In the genomic region with DNA sequence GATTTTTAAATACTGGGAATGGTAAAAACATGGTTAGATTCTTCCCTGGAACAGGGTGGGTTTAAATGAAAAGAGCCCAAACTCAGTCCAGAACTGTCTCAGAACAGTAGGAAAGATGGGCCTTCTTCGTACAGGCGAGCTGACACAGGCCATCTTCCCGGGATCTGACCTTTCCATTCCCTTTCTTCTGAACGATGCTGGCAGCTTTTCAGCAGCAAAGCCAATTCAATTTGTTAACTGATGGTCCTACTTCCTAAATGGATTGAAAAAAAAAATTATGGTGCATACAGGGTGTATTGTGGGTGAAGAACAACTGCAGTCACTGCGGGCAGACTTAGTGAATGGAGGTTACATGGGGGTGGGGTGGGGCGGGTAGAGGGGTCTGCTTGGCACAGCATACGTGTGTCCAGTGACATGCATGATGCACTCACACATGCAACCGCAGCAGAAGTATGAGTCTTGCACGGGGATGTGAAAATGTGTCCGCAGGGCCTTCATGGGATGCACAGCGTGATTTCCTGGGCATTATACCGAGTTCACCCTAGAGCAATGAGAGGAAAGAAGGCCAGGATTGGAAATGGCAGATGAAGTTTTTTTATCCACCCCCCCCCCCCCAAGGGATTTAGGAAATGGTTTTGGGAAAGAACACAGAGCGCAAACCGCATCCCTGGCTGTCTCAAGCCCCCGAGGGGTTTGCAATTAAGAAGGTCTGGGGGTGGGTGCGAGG, we compare ENCODE assay signal across 8 mouse cellular contexts. TPM values are rescaled to one million over a fixed set of nuclear protein-coding genes. Genes with fewer than 3 reads are reported as not detected.
DNase-seq lines count a peak whose midpoint lies in the region; ATAC-seq and TF ChIP-seq lines count a peak whose summit lies in the region.

No protein-coding gene starts in this region.

- peak overlapping the region; percentile 59; the same call in 1 of the 2 replicates for H3K27ac ChIP-seq in heart, embryonic 11.5 days (ENCODE audit: low read depth, low read length)
- H3K27ac ChIP-seq in CH12.LX (ENCODE audit: insufficient read depth, low read depth), result no peak overlapping the region
- H3K27ac ChIP-seq in forebrain, embryonic 12.5 days, result peak overlapping the region; percentile 81; the same call in 1 of the 2 replicates
- no peak overlapping the region for H3K27ac ChIP-seq in liver, embryonic 14.5 days

- no peaks in the 10 kb centered on the region for H3K36me3 ChIP-seq in heart, embryonic 11.5 days (ENCODE audit: control insufficient read depth, insufficient read depth, low read length)
- H3K36me3 ChIP-seq in CH12.LX (replicated peaks in 1 of 2; ENCODE audit: control insufficient read depth in 1 of 2, insufficient read depth in 1 of 2, low read length in 1 of 2), result no peaks in the 10 kb centered on the region
- no peaks in the 10 kb centered on the region for H3K36me3 ChIP-seq in forebrain, embryonic 12.5 days (replicated peaks)
- no peaks in the 10 kb centered on the region for H3K36me3 ChIP-seq in liver, embryonic 14.5 days (replicated peaks; ENCODE audit: control insufficient read depth, insufficient read depth, low read depth)

- H3K4me3 ChIP-seq in heart, embryonic 11.5 days (ENCODE audit: low read depth, low read length), result peak overlapping the region; percentile 71
- peak overlapping the region in 2 of 3 experiments; percentile 63 to 71 for H3K4me3 ChIP-seq in CH12.LX (replicated peaks in 1 of 3; ENCODE audit: low read depth in 2 of 3, low read length in 2 of 3, poor library complexity in 1 of 3)
- peak overlapping the region; percentile 68 for H3K4me3 ChIP-seq in forebrain, embryonic 12.5 days (replicated peaks)
- peak overlapping the region; percentile 35 to 55 for H3K4me3 ChIP-seq in liver, embryonic 14.5 days (ENCODE audit: insufficient read depth in 1 of 2, low read depth in 2 of 2, low read length in 2 of 2)

- peak overlapping the region; percentile 85 for H3K4me2 ChIP-seq in heart, embryonic 11.5 days
- peak overlapping the region; percentile 83 for H3K4me2 ChIP-seq in CH12.LX (ENCODE audit: insufficient read depth, low read depth, poor library complexity, severe bottlenecking)
- H3K4me2 ChIP-seq in forebrain, embryonic 12.5 days, result peak overlapping the region; percentile 76
- peak overlapping the region; percentile 80 for H3K4me2 ChIP-seq in liver, embryonic 14.5 days (ENCODE audit: low read depth)

- no peaks in the 10 kb centered on the region for H3K4me1 ChIP-seq in heart, embryonic 11.5 days (ENCODE audit: control insufficient read depth, insufficient read depth, low read length)
- peaks cover 0 to 9% of the 10 kb centered on the region in 2 experiments; a peak in 2 of 4 replicates for H3K4me1 ChIP-seq in CH12.LX (ENCODE audit: control insufficient read depth in 1 of 2, insufficient read depth in 2 of 2)
- peaks cover 29% of the 10 kb centered on the region for H3K4me1 ChIP-seq in forebrain, embryonic 12.5 days
- H3K4me1 ChIP-seq in liver, embryonic 14.5 days (replicated peaks; ENCODE audit: control insufficient read depth in 2 of 2, insufficient read depth in 2 of 2, low read length in 1 of 2), result peaks cover 0 to 4% of the 10 kb centered on the region in 2 experiments; a peak in 1 of 4 replicates

- no peak for TF ChIP-seq RAD21 in CH12.LX (IDR thresholded peaks at IDR 0.05; ENCODE audit: low read depth, low read length)

- peak overlapping the region; percentile 70; the same call in 1 of the 2 replicates for H3K9ac ChIP-seq in heart, embryonic 11.5 days (ENCODE audit: low read depth, low read length)
- 0 out of 2 replicates have a peak overlapping the region, but pooled peaks have one; percentile 25 for H3K9ac ChIP-seq in CH12.LX (ENCODE audit: insufficient read depth, low read depth)
- peak overlapping the region; percentile 71 for H3K9ac ChIP-seq in forebrain, embryonic 12.5 days
- no peak overlapping the region for H3K9ac ChIP-seq in liver, embryonic 14.5 days (replicated peaks)

- 26% methylated on average over 16 of the region's 16 CpGs for WGBS in heart, embryonic 11.5 days (ENCODE audit: insufficient replicate concordance)
- 20% methylated on average over 16 of the region's 16 CpGs for WGBS in forebrain, embryonic 12.5 days
- 26% methylated on average over 16 of the region's 16 CpGs for WGBS in liver, embryonic 14.5 days (ENCODE audit: insufficient replicate concordance)

- no peak for TF ChIP-seq EP300 in CH12.LX (IDR thresholded peaks at IDR 0.05; ENCODE audit: low read length)
- TF ChIP-seq EP300 in liver, embryonic 14.5 days (IDR thresholded peaks at IDR 0.05; ENCODE audit: low read depth), result no peak

- no peak for TF ChIP-seq POLR2A in CH12.LX (IDR thresholded peaks at IDR 0.05; ENCODE audit: low read depth, low read length)

- H3K79me2 ChIP-seq in CH12.LX (replicated peaks; ENCODE audit: control insufficient read depth, extremely low read depth, insufficient read depth, poor library complexity, severe bottlenecking), result no peaks in the 10 kb centered on the region

- in situ Hi-C loops in CH12.LX (cut with MboI; ENCODE audit: low pct_ligation_motif_present, low pct_unique_long_range_greater_than_20kb, low sequenced_read_pairs), result no loop called here

- H3K27me3 ChIP-seq in heart, embryonic 11.5 days (ENCODE audit: control insufficient read depth, insufficient read depth, low read length), result no peaks in the 10 kb centered on the region
- no peaks in the 10 kb centered on the region for H3K27me3 ChIP-seq in CH12.LX (replicated peaks)
- H3K27me3 ChIP-seq in forebrain, embryonic 12.5 days, result no peaks in the 10 kb centered on the region
- peaks cover 6% of the 10 kb centered on the region for H3K27me3 ChIP-seq in liver, embryonic 14.5 days (ENCODE audit: control insufficient read depth, insufficient read depth, low read length)

- TF ChIP-seq CTCF in CH12.LX (conservative IDR thresholded peaks at IDR 0.05 in 1 of 2, IDR thresholded peaks at IDR 0.05 in 1 of 2; ENCODE audit: low read depth in 2 of 2, low read length in 2 of 2), result no peak
- no peak for TF ChIP-seq CTCF in liver, embryonic 14.5 days (IDR thresholded peaks at IDR 0.05; ENCODE audit: low read depth)

- ATAC-seq in heart, embryonic 11.5 days (replicated peaks; ENCODE audit: insufficient number of reproducible peaks, low FRiP score, low TSS enrichment), result no peak
- ATAC-seq in forebrain, embryonic 12.5 days (ENCODE audit: low FRiP score), result peak; percentile 39
- ATAC-seq in liver, embryonic 14.5 days (ENCODE audit: insufficient read depth), result no peak
- no peak for ATAC-seq in activated CD4-positive, CD25-positive, alpha-beta regulatory T cell, adult 4 months

- dilution Hi-C loops in CH12.LX (cut with MboI; ENCODE audit: extremely low pct_ligation_motif_present, extremely low pct_unique_long_range_greater_than_20kb, low sequenced_read_pairs), result no loop called here

- no peak for DNase-seq in heart, adult 18-20 months
- DNase-seq in CH12.LX (ENCODE audit: extremely low read depth), result no peak
- no peak for DNase-seq in liver, embryonic 14.5 days (ENCODE audit: low read depth in 3 of 3, low spot score in 3 of 3)
- DNase-seq in thymus, postnatal 0 days (ENCODE audit: low spot score), result no peak
- no peak for DNase-seq in layer of hippocampus, postnatal 14 days (ENCODE audit: low spot score in 2 of 2)

- H3K9me3 ChIP-seq in heart, embryonic 11.5 days (replicated peaks; ENCODE audit: control insufficient read depth, low read length), result no peaks in the 10 kb centered on the region
- H3K9me3 ChIP-seq in CH12.LX (replicated peaks; ENCODE audit: low read length), result no peaks in the 10 kb centered on the region
- no peaks in the 10 kb centered on the region for H3K9me3 ChIP-seq in forebrain, embryonic 12.5 days
- H3K9me3 ChIP-seq in liver, embryonic 14.5 days (ENCODE audit: control insufficient read depth, low read length), result no peaks in the 10 kb centered on the region

TF ChIP-seq in CH12.LX, 34 proteins besides CTCF, POLR2A, EP300 and RAD21:
- no peak for TF ChIP-seq TBP (conservative IDR thresholded peaks at IDR 0.05; ENCODE audit: low read depth, low read length)
- no peak for TF ChIP-seq CHD2 (IDR thresholded peaks at IDR 0.05; ENCODE audit: low read length)
- no peak for TF ChIP-seq MAX (IDR thresholded peaks at IDR 0.05; ENCODE audit: low read length)
- no peak for TF ChIP-seq ZMIZ1 (IDR thresholded peaks at IDR 0.05; ENCODE audit: low read depth, low read length)
- TF ChIP-seq KAT2A (IDR thresholded peaks at IDR 0.05; ENCODE audit: insufficient replicate concordance, low read length), result no peak
- no peak for TF ChIP-seq BHLHE40 (IDR thresholded peaks at IDR 0.05; ENCODE audit: low read depth, low read length)

RNA-seq across cellular contexts. Expression of gene Paqr8, which starts 0.6 kb away (rescaled TPM):
- polyA plus RNA-seq in heart, embryonic 11.5 days (2014; fragmentation: Nextera tagmentation; extraction: Ambion mirVana), result 3.0 and 4.8 TPM in 2 replicates
- total RNA-seq in heart, adult 18-20 months (2021), result 1 to 10 TPM in 1 of 2 experiments, under 1 TPM in 1; 0.79 to 1.4 TPM
- total RNA-seq in CH12.LX (2012; rRNA removed) (0.29 and 0.38 TPM in 2 replicates), CH12.LX (2014; rRNA removed) (1.1 TPM in 2 replicates)
- polyA plus RNA-seq in CH12.LX (2012; ENCODE audit: insufficient read length, low read depth), result 1.3 and 1.4 TPM in 2 replicates
- 11.6 and 14.0 TPM in 2 replicates for polyA plus RNA-seq in forebrain, embryonic 12.5 days (2016; fragmentation: Nextera tagmentation; extraction: Ambion mirVana)
- polyA plus RNA-seq in liver, embryonic 14.5 days (2012; rRNA removed), result 0.12 and 0.16 TPM in 2 replicates
- 0.13 and 0.29 TPM in 2 replicates for polyA plus RNA-seq in liver, embryonic 14.5 days (2014; fragmentation: Nextera tagmentation; extraction: Ambion mirVana)
- polyA plus RNA-seq in thymus, postnatal 0 days (2015; fragmentation: Nextera tagmentation; extraction: Ambion mirVana), result 0.73 and 0.94 TPM in 2 replicates
- polyA plus RNA-seq in activated CD4-positive, CD25-positive, alpha-beta regulatory T cell, adult 4 months (2017; shearing (Covaris generic)), result 1 to 10 TPM; 2.3 to 4.3 TPM
- total RNA-seq in layer of hippocampus, postnatal 14 days (2021), result 100 to 1,000 TPM; 153 to 156 TPM

Comparison
In these comparisons a context has a peak if more than half of its experiments do, and no peak if none do; other contexts are left out.
1. H3K27ac ChIP-seq: peak in heart, embryonic 11.5 days (single experiment) and forebrain, embryonic 12.5 days (single experiment); none in CH12.LX (single experiment) and liver, embryonic 14.5 days (single experiment).
2. Peak in every context shown above with its lines, with median percentiles within 50 percentile points of each other: H3K4me2 ChIP-seq and H3K4me3 ChIP-seq.